Mouse (Mus musculus) layer of hippocampus, postnatal 10 days (tissue): ENCODE data around the gene Plxnb2. TPM values are rescaled to one million over a fixed set of nuclear protein-coding genes. Genes with fewer than 3 reads are reported as not detected.

Experiments used
- DNase-seq, 2 experiments: peaks; one replicate each; pipeline ENCODE4 v3.0.0; 2021; ENCODE audit warnings: low spot score in 2 of 2
- microRNA-seq, 2 experiments: library from miRNA; unstranded; fragments of <30 nt; microRNA quantifications; one replicate each; pipeline ENCODE4 v1.2.0; 2021
- total RNA-seq, 2 experiments: library from RNA; stranded (reverse); gene quantifications; 2 replicates each; pipeline ENCODE4 v1.2.3; 2021

Plxnb2 gene
- total RNA-seq, 2 experiments from 2014 or later: 65.4 to 78.2 TPM

DNA sequence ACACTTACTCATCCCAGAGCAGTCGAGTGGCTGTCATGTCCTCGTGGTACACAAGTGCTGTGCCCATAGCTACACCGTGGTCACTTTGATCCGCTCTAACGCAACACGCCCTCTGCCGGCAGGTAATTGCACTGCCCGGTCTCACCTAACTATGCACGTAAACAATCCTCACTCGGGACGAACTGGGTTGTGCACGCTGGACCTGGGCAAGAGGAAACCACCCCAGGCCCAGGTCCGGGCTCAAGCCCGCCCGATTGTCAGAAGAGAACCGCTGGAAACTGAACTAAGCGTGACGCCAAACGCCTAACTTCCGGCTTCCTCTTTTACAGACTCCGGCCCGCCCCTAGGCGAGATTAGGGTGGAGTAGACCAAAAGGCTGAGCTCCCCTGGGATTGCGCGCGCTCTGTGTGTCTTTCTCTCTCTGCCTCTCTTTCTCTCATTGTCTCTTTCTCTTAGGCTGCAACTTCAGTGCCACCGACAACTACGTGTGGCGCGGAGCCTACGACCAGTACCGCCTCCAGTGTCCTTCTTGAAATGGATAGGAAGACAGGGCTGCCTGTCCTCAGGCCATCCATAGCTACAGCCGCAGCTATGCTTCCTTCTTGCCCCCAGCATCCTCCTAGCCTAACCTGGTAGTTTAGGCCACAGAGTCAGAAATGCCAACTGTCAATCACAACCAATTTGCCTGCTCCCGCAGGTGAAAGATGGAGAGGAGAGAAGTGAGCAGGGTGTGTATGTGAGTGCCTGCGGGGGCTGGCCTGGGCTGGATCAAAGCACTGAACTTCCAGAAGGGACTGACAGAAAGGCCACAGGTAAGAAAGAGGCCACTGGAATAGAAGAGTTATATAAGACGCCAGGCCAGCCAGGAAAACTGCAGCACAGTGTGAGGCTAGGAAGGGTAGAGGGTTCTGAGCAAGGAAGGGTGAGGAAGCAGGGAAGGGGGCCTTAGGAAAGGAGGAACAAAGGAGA lies 51.9 kb downstream of the Plxnb2 start, which contains the start of gene Hdac10:
Gene Hdac10 (minus strand): TSS at position 319 of the 969 bp plus-strand sequence.
- DNase-seq: peak; percentile 83 to 86

DNA sequence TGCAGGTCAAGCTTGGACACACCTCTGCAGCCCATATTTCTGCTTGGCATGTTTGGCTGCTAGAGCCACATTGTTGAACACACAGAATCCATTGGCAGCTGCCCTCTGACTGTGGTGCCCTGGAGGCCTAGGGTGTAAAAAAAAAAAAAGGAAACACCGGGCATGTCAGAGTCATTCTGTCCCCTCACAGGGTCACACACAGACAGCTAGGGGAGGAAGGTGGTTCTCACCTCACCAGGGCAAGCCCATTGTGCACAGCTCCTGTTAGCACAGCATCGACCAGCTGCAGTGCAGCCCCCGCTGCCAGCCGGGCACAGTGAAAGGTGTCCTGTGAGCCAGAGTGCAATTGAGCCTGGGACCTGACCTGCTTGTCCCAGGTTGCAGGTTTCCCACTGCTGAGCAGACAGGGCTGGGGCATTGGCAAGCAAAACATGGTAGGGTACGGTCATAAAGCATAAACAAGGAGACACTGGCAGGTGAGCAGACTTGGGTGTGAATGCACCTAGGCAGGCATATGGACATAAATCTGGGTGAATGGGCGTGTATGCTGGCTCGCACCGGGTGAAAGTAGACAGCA lies 53.1 kb downstream of the Plxnb2 start:
- DNase-seq: no peak

DNA sequence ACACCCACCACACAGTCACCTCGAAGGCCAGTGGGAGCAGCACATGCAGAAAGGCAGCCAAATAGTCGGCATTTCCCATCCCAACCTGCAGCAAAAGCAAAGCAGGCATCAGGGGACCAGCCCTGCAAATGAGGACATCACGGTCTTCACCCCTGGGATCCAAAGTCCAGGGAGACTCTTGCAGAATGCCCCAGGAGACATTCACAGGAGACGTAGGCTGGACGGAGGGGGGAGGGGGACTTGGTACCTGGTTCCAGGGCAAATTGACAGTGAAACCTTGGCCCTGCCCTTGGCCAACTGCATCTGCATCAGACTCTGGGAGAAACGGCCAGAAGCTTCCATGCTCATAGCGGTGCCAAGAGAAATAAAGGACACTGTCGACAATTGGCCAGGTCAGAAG lies 54.0 kb downstream of the Plxnb2 start:
- DNase-seq: no peak

DNA sequence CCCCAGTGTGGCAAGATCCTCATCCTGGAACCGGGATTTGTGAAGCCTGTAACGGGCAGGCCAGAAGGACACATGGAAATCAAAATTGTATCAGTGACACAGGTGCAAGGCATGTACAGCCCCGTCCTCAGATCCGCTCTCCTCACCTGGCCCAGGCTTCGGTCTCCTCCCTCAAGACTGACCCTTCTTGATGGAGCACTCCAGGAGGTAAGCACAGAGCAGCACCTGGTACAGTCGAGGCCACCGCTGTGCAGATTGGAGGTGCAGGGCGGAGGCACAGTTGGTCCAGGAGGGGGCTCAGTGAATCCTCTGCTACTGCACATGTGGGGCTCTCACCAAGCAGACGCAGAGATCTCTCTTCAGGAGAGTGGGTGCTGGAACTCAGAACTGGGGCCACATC lies 55.2 kb downstream of the Plxnb2 start:
- DNase-seq: no peak

DNA sequence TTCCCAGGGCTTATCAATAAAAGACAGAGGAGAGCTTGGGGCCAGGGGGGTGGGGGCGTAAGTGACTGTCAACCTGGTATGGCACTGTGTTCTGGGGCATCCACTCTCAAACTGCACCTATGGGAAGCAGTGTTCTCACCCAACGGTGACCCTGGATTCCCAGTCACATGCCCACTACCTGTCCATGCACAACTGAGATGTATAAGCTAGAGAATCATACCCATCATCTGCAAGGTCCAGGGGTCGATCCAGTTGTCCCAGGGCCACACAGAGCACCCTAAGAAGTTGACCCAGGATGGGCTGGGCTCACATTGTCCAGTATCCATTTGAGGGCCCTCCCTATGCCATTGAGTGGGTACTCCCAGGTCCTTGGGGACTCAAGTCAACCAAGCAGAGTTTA lies 56.3 kb downstream of the Plxnb2 start:
- DNase-seq: no peak

DNA sequence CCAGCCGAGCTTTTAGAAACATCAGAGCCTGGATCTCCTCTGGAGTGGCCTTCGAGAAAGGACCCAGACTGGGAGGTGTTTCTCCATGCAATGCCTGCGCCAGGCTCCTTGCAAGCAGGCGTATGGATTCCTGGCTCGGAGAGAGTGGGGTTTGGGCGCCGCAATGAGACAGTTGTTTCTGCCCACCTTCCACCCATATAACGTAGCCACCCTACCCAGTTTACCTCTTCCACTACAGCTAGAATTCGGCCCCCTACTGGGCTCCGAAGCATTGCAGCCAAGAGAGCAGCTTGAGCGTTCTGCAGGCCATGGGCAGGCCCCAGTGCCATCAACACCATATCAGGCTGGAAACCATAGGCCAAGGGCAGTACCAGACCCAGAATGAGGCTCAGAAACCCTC lies 57.0 kb downstream of the Plxnb2 start:
- peak; percentile 59 to 66 for DNase-seq

DNA sequence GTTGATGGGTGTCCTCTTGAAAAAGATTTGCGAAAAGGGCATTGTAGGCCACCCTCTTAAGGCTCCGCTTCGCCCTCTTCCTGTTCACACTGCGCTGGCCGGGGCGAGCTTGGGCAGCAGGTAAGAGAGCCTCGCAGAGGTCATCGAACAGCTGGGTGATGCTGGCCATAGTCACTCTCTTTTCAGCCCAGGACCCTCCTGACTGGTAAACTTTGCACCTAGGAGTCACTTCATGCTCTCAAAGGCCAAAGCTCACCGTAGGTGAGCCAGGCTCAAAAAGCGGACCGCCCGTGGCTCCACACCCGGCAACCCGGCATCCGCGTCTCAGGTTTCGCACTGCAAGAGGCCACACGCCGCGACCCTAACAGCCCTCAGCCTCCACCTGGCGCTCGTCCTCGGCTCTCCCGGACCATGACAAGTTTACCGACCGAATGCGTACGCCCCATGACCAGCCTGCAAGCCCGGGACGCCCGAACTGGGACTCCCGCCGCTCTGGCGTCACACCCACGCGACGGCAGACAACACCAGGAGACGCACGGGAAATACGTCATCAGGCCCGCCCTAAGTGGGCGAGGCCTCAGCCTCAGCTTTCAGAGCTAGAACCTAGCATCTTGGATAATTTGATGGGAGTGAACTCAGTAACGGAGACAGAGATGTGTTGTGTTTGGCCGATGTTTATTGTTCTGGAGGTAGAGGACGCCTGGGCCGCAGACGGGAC lies 57.8 kb downstream of the Plxnb2 start, which contains the start of gene Tubgcp6:
Gene Tubgcp6 (minus strand): TSS at position 464 of the 718 bp plus-strand sequence.
- DNase-seq: peak; percentile 96 to 97

DNA sequence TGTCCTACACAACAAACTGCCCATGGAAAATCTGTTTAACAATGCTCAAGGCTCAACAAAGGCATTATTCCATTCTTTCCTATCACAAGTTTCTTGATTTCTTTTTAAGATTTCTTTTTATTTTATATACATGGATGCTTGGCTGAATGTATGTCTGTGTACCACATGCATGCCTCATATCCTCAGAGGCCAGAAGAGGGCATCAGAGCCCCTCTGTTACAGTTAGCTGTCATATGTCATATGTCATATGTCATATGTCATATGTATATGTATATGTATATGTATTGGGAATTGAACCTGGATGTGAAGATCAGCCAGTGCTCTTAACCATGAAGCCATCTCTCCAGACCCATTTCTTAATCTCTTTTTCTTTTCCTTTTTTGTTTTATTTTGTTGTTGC lies 62.6 kb downstream of the Plxnb2 start:
- DNase-seq: no peak

DNA sequence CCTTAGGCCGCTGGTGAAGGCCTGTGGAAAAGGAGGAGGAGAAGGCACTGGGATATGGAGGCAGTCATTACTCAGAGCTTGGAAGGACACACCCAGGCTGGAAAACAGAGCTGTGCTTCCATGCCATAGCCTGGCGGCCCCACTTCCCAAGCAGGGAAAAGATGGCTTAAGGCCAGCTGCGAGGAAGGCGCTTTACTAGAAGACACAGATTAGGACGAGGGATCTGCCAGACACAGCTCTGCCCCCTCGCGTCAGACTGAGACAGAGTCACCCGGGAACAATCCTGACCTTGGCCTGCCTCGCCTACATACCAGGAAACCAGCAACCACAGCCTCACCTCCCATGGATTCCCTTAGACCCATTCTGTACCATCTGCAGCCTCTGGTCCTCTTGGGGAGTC lies 70.4 kb downstream of the Plxnb2 start:
- peak in 1 of 2 experiments; percentile 7 for DNase-seq

DNA sequence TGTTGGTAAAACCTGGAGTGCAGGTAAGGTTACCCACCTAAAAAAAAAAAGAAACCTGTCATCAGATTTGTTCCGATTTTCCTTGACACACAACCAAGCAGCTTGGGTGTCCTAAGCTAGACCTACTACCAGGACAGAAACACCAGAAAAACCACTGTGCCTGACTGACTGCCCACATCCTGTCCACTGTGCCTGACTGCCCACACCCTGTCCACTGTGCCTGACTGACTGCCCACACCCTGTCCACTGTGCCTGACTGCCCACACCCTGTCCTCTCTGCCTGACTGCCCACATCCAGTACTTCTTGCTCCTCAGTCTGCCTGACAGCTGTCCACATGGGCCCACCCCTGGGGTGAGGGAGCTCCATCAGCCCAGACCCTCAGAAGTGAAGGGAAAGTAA lies 73.6 kb downstream of the Plxnb2 start:
- DNase-seq: no peak

DNA sequence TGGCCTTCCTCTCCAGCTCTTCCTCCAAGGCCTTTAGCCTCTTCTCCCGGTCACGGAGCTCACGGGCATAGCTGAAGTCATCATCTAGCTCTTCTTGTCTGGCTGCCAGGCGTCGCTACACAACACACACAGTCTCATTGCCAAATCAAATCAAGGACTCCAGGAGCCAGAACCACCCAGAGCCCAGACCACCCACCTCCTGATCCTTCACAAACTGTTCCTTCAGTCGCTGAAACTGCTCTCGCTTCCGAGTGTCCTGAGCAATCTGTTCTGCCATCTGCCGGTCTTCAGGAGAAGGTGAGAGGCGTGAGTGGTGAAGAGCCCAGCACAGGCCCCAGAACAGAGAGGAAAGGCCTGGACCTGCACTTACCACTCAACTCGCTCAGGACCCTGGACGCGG lies 74.5 kb downstream of the Plxnb2 start:
- peak in 1 of 2 experiments; percentile 14 for DNase-seq

Small RNA genes within 50 kb of the gene (microRNA-seq; reads per million reads assigned to microRNA genes)
- gene Mir6958 (2.2 to 4.9 reads per million in 2 experiments), gene Mir7118 (0.89 to 1.8 reads per million in 2 experiments)

Other genes starting within 250 kb of the Plxnb2 start
- gene Ttll8, start 226.4 kb downstream of the Plxnb2 start, total RNA-seq: 1 to 10 TPM; 3.1 to 3.5 TPM
- 100 to 1,000 TPM; 138 to 141 TPM for gene Mlc1, start 201.8 kb downstream of the Plxnb2 start, total RNA-seq
- not detected for gene Mov10l1, start 197.9 kb downstream of the Plxnb2 start, total RNA-seq
- 100 to 1,000 TPM; 119 to 121 TPM for gene Panx2, start 121.1 kb downstream of the Plxnb2 start, total RNA-seq
- 10 to 100 TPM; 22.7 to 26.2 TPM for gene Trabd, start 105.7 kb downstream of the Plxnb2 start, total RNA-seq
- 10 to 100 TPM; 21.4 to 21.5 TPM for gene Selenoo, start 91.7 kb downstream of the Plxnb2 start, total RNA-seq
- gene Tubgcp6, start 57.7 kb downstream of the Plxnb2 start, total RNA-seq: 10 to 100 TPM; 26.5 to 30.0 TPM
- 10 to 100 TPM; 17.2 to 19.4 TPM for gene Hdac10, start 52.1 kb downstream of the Plxnb2 start, total RNA-seq
- 1 to 10 TPM; 4.0 to 5.5 TPM for gene Mapk12, start 40.1 kb downstream of the Plxnb2 start, total RNA-seq
- gene Mapk11, start 31.2 kb downstream of the Plxnb2 start, total RNA-seq: 10 to 100 TPM; 18.4 to 25.3 TPM
- 10 to 100 TPM; 33.1 to 37.5 TPM for gene Dennd6b, start 15.7 kb upstream of the Plxnb2 start, total RNA-seq
- 100 to 1,000 TPM; 159 to 174 TPM for gene Ppp6r2, start 30.8 kb upstream of the Plxnb2 start, total RNA-seq
- gene Sbf1, start 134.5 kb upstream of the Plxnb2 start, total RNA-seq: 100 to 1,000 TPM; 215 to 259 TPM
- not detected for gene Adm2, start 141.9 kb upstream of the Plxnb2 start, total RNA-seq
- not detected for gene Miox, start 153.6 kb upstream of the Plxnb2 start, total RNA-seq
- 10 to 100 TPM; 24.1 to 29.3 TPM for gene Lmf2, start 174.9 kb upstream of the Plxnb2 start, total RNA-seq
- 10 to 100 TPM; 73.2 to 82.3 TPM for gene Ncaph2, start 174.9 kb upstream of the Plxnb2 start, total RNA-seq
- gene Sco2, start 193.1 kb upstream of the Plxnb2 start, total RNA-seq: 10 to 100 TPM; 27.9 to 29.1 TPM
- gene Tymp, start 196.3 kb upstream of the Plxnb2 start, total RNA-seq: 1 to 10 TPM; 1.1 to 1.4 TPM
- 1 to 10 TPM; 3.7 to 4.2 TPM for gene Odf3b, start 198.5 kb upstream of the Plxnb2 start, total RNA-seq
- under 1 TPM; 0.13 to 0.18 TPM for gene Klhdc7b, start 204.1 kb upstream of the Plxnb2 start, total RNA-seq
- not detected for gene Syce3, start 229.7 kb upstream of the Plxnb2 start, total RNA-seq
- gene Cpt1b, start 245.1 kb upstream of the Plxnb2 start, total RNA-seq: 1 to 10 TPM; 3.9 to 4.5 TPM
- gene C730034F03Rik, start 248.8 kb upstream of the Plxnb2 start, total RNA-seq: 1 to 10 TPM; 2.0 to 2.4 TPM
- not detected for gene Gm44502, start 248.9 kb upstream of the Plxnb2 start, total RNA-seq
- gene Chkb, start 249.1 kb upstream of the Plxnb2 start, total RNA-seq: 10 to 100 TPM; 51.1 to 59.8 TPM